Mouse (Mus musculus): ENCODE results near the gene Col23a1. TPM values are rescaled to one million over a fixed set of nuclear protein-coding genes. Genes with fewer than 3 reads are reported as not detected.

Gene Col23a1
- polyA plus RNA-seq, 1 experiment from 2014 or later = 5.2 TPM

- no peaks in the 10 kb centered on the region for H3K36me3 ChIP-seq (ENCODE audit: control insufficient read depth, insufficient read depth, low read length)
- no peak overlapping the region for H3K4me3 ChIP-seq (ENCODE audit: low read depth, low read length)
- no peaks in the 10 kb centered on the region for H3K4me1 ChIP-seq (ENCODE audit: control insufficient read depth, insufficient read depth, low read length)
- 42% methylated on average over 3 of the region's 3 CpGs for WGBS
- no peaks in the 10 kb centered on the region for H3K27me3 ChIP-seq (ENCODE audit: control insufficient read depth, insufficient read depth, low read length)
- H3K9ac ChIP-seq (replicated peaks; ENCODE audit: low read depth, low read length) = no peak overlapping the region
- H3K4me2 ChIP-seq (ENCODE audit: low read depth, low read length) = no peak overlapping the region
- no peaks in the 10 kb centered on the region for H3K9me3 ChIP-seq (ENCODE audit: control insufficient read depth, low read length)
- no peak overlapping the region for H3K27ac ChIP-seq (ENCODE audit: low read depth, low read length)
- no peak for ATAC-seq (ENCODE audit: low read depth)
Observed at GRCm38 (mm10) chr11:51552091-51552490, 262.4 kb downstream of the Col23a1 start.

GRCm38 (mm10) chr11:51554590-51554989 is 264.9 kb downstream of the Col23a1 start:
- no peak overlapping the region for H3K9ac ChIP-seq (replicated peaks; ENCODE audit: low read depth, low read length)
- ATAC-seq (ENCODE audit: low read depth) = no peak
- no peaks in the 10 kb centered on the region for H3K4me1 ChIP-seq (ENCODE audit: control insufficient read depth, insufficient read depth, low read length)
- H3K4me3 ChIP-seq (ENCODE audit: low read depth, low read length) = no peak overlapping the region
- no peak overlapping the region for H3K4me2 ChIP-seq (ENCODE audit: low read depth, low read length)
- WGBS = 80% methylated on average over 9 of the region's 10 CpGs
- H3K27ac ChIP-seq (ENCODE audit: low read depth, low read length) = no peak overlapping the region
- no peaks in the 10 kb centered on the region for H3K36me3 ChIP-seq (ENCODE audit: control insufficient read depth, insufficient read depth, low read length)
- no peaks in the 10 kb centered on the region for H3K27me3 ChIP-seq (ENCODE audit: control insufficient read depth, insufficient read depth, low read length)
- H3K9me3 ChIP-seq (ENCODE audit: control insufficient read depth, low read length) = no peaks in the 10 kb centered on the region

- H3K4me2 ChIP-seq (ENCODE audit: low read depth, low read length) = no peak overlapping the region
- H3K4me1 ChIP-seq (ENCODE audit: control insufficient read depth, insufficient read depth, low read length) = no peaks in the 10 kb centered on the region
- no peak overlapping the region for H3K4me3 ChIP-seq (ENCODE audit: low read depth, low read length)
- 46% methylated on average over 2 of the region's 2 CpGs for WGBS
- no peak overlapping the region for H3K9ac ChIP-seq (replicated peaks; ENCODE audit: low read depth, low read length)
- no peaks in the 10 kb centered on the region for H3K9me3 ChIP-seq (ENCODE audit: control insufficient read depth, low read length)
- no peaks in the 10 kb centered on the region for H3K27me3 ChIP-seq (ENCODE audit: control insufficient read depth, insufficient read depth, low read length)
- H3K27ac ChIP-seq (ENCODE audit: low read depth, low read length) = no peak overlapping the region
- no peaks in the 10 kb centered on the region for H3K36me3 ChIP-seq (ENCODE audit: control insufficient read depth, insufficient read depth, low read length)
- no peak for ATAC-seq (ENCODE audit: low read depth)
Observed at GRCm38 (mm10) chr11:51555066-51555465, 265.3 kb downstream of the Col23a1 start.

GRCm38 (mm10) chr11:51563276-51563675 is 273.6 kb downstream of the Col23a1 start:
- WGBS = 97% methylated on average over 1 of the region's 1 CpGs
- no peak overlapping the region for H3K4me2 ChIP-seq (ENCODE audit: low read depth, low read length)
- H3K36me3 ChIP-seq (ENCODE audit: control insufficient read depth, insufficient read depth, low read length) = no peaks in the 10 kb centered on the region
- H3K27me3 ChIP-seq (ENCODE audit: control insufficient read depth, insufficient read depth, low read length) = no peaks in the 10 kb centered on the region
- ATAC-seq (ENCODE audit: low read depth) = no peak
- H3K4me3 ChIP-seq (ENCODE audit: low read depth, low read length) = no peak overlapping the region
- H3K9me3 ChIP-seq (ENCODE audit: control insufficient read depth, low read length) = no peaks in the 10 kb centered on the region
- H3K4me1 ChIP-seq (ENCODE audit: control insufficient read depth, insufficient read depth, low read length) = no peaks in the 10 kb centered on the region
- no peak overlapping the region for H3K27ac ChIP-seq (ENCODE audit: low read depth, low read length)
- no peak overlapping the region for H3K9ac ChIP-seq (replicated peaks; ENCODE audit: low read depth, low read length)

GRCm38 (mm10) chr11:51565062-51565461 is 275.3 kb downstream of the Col23a1 start:
- Histone ChIP-seq H3K4me2 (ENCODE audit: low read depth, low read length) (no peak overlapping the region), H3K9me3 (ENCODE audit: control insufficient read depth, low read length) (no peaks in the 10 kb centered on the region), H3K27me3 (ENCODE audit: control insufficient read depth, insufficient read depth, low read length) (no peaks in the 10 kb centered on the region), H3K9ac (replicated peaks; ENCODE audit: low read depth, low read length) (no peak overlapping the region), H3K4me1 (ENCODE audit: control insufficient read depth, insufficient read depth, low read length) (no peaks in the 10 kb centered on the region), H3K4me3 (ENCODE audit: low read depth, low read length) (no peak overlapping the region), H3K27ac (ENCODE audit: low read depth, low read length) (no peak overlapping the region), H3K36me3 (ENCODE audit: control insufficient read depth, insufficient read depth, low read length) (no peaks in the 10 kb centered on the region)
- ATAC-seq (ENCODE audit: low read depth) = no peak
- WGBS = 34% methylated on average over 3 of the region's 3 CpGs

- Histone ChIP-seq H3K36me3 (ENCODE audit: control insufficient read depth, insufficient read depth, low read length) (no peaks in the 10 kb centered on the region), H3K9ac (replicated peaks; ENCODE audit: low read depth, low read length) (no peak overlapping the region), H3K4me3 (ENCODE audit: low read depth, low read length) (no peak overlapping the region), H3K27me3 (ENCODE audit: control insufficient read depth, insufficient read depth, low read length) (no peaks in the 10 kb centered on the region), H3K27ac (ENCODE audit: low read depth, low read length) (no peak overlapping the region), H3K4me1 (ENCODE audit: control insufficient read depth, insufficient read depth, low read length) (no peaks in the 10 kb centered on the region), H3K9me3 (ENCODE audit: control insufficient read depth, low read length) (no peaks in the 10 kb centered on the region), H3K4me2 (ENCODE audit: low read depth, low read length) (no peak overlapping the region)
- no peak for ATAC-seq (ENCODE audit: low read depth)
- 91% methylated on average over 6 of the region's 6 CpGs for WGBS
Observed at GRCm38 (mm10) chr11:51565951-51566350, 276.2 kb downstream of the Col23a1 start.

GRCm38 (mm10) chr11:51568801-51569200 is 279.1 kb downstream of the Col23a1 start:
- WGBS = 89% methylated on average over 4 of the region's 4 CpGs
- no peak for ATAC-seq (ENCODE audit: low read depth)
- no peaks in the 10 kb centered on the region for H3K36me3 ChIP-seq (ENCODE audit: control insufficient read depth, insufficient read depth, low read length)
- no peaks in the 10 kb centered on the region for H3K9me3 ChIP-seq (ENCODE audit: control insufficient read depth, low read length)
- H3K27ac ChIP-seq (ENCODE audit: low read depth, low read length) = no peak overlapping the region
- H3K4me1 ChIP-seq (ENCODE audit: control insufficient read depth, insufficient read depth, low read length) = no peaks in the 10 kb centered on the region
- no peak overlapping the region for H3K4me3 ChIP-seq (ENCODE audit: low read depth, low read length)
- no peak overlapping the region for H3K9ac ChIP-seq (replicated peaks; ENCODE audit: low read depth, low read length)
- no peak overlapping the region for H3K4me2 ChIP-seq (ENCODE audit: low read depth, low read length)
- H3K27me3 ChIP-seq (ENCODE audit: control insufficient read depth, insufficient read depth, low read length) = no peaks in the 10 kb centered on the region

- no peak overlapping the region for H3K4me2 ChIP-seq (ENCODE audit: low read depth, low read length)
- WGBS = 61% methylated on average over 4 of the region's 4 CpGs
- H3K9me3 ChIP-seq (ENCODE audit: control insufficient read depth, low read length) = no peaks in the 10 kb centered on the region
- no peaks in the 10 kb centered on the region for H3K4me1 ChIP-seq (ENCODE audit: control insufficient read depth, insufficient read depth, low read length)
- no peak overlapping the region for H3K4me3 ChIP-seq (ENCODE audit: low read depth, low read length)
- H3K9ac ChIP-seq (replicated peaks; ENCODE audit: low read depth, low read length) = no peak overlapping the region
- H3K36me3 ChIP-seq (ENCODE audit: control insufficient read depth, insufficient read depth, low read length) = no peaks in the 10 kb centered on the region
- no peak overlapping the region for H3K27ac ChIP-seq (ENCODE audit: low read depth, low read length)
- no peaks in the 10 kb centered on the region for H3K27me3 ChIP-seq (ENCODE audit: control insufficient read depth, insufficient read depth, low read length)
- ATAC-seq (ENCODE audit: low read depth) = no peak
Observed at GRCm38 (mm10) chr11:51576454-51576853, 286.7 kb downstream of the Col23a1 start.

GRCm38 (mm10) chr11:51577587-51577986 is 287.9 kb downstream of the Col23a1 start:
- 92% methylated on average over 7 of the region's 7 CpGs for WGBS
- no peak overlapping the region for H3K9ac ChIP-seq (replicated peaks; ENCODE audit: low read depth, low read length)

GRCm38 (mm10) chr11:51579024-51579423 is 289.3 kb downstream of the Col23a1 start:
- 70% methylated on average over 4 of the region's 4 CpGs for WGBS
- no peaks in the 10 kb centered on the region for H3K9me3 ChIP-seq (ENCODE audit: control insufficient read depth, low read length)
- H3K4me1 ChIP-seq (ENCODE audit: control insufficient read depth, insufficient read depth, low read length) = 0 out of 2 replicates have a peak, but pooled peaks cover 4% of the 10 kb centered on the region
- no peaks in the 10 kb centered on the region for H3K36me3 ChIP-seq (ENCODE audit: control insufficient read depth, insufficient read depth, low read length)
- H3K9ac ChIP-seq (replicated peaks; ENCODE audit: low read depth, low read length) = no peak overlapping the region
- H3K4me3 ChIP-seq (ENCODE audit: low read depth, low read length) = no peak overlapping the region
- no peak overlapping the region for H3K27ac ChIP-seq (ENCODE audit: low read depth, low read length)
- H3K4me2 ChIP-seq (ENCODE audit: low read depth, low read length) = no peak overlapping the region
- no peak for ATAC-seq (ENCODE audit: low read depth)
- no peaks in the 10 kb centered on the region for H3K27me3 ChIP-seq (ENCODE audit: control insufficient read depth, insufficient read depth, low read length)

More at GRCm38 (mm10) chr11:51577587-51577986, 287.9 kb downstream of the Col23a1 start:
- Histone ChIP-seq H3K27me3 (ENCODE audit: control insufficient read depth, insufficient read depth, low read length) (no peaks in the 10 kb centered on the region), H3K4me3 (ENCODE audit: low read depth, low read length) (no peak overlapping the region), H3K9me3 (ENCODE audit: control insufficient read depth, low read length) (no peaks in the 10 kb centered on the region), H3K27ac (ENCODE audit: low read depth, low read length) (no peak overlapping the region), H3K36me3 (ENCODE audit: control insufficient read depth, insufficient read depth, low read length) (no peaks in the 10 kb centered on the region), H3K4me2 (ENCODE audit: low read depth, low read length) (no peak overlapping the region), H3K4me1 (ENCODE audit: control insufficient read depth, insufficient read depth, low read length) (no peaks in the 10 kb centered on the region)
- no peak for ATAC-seq (ENCODE audit: low read depth)

All from neural tube, embryonic 14.5 days (tissue).